11 mouse cellular contexts compared by ENCODE assay signal in genomic region chr13:47948098-47948865, GRCm38 (mm10).
DNase-seq lines count a peak whose midpoint lies in the region; ATAC-seq lines count a peak whose summit lies in the region.
"Had no signal": no experiment of that assay in that cellular context is flagged by ENCODE, and none has a peak within 500 bp of the region (broad histone marks: within the 10 kb centered on the region; RNA-seq: fewer than 3 reads in every experiment).

No protein-coding gene starts in this region.

- H3K4me2 ChIP-seq in forebrain, embryonic 15.5 days (replicated peaks) = no peak overlapping the region
- no peak overlapping the region for H3K4me2 ChIP-seq in intestine, embryonic 15.5 days (replicated peaks)
- H3K4me2 ChIP-seq: kidney, embryonic 15.5 days had no signal

- ATAC-seq in cerebellum, adult (ENCODE audit: insufficient number of reproducible peaks, low FRiP score, low TSS enrichment) = no peak
- peak; percentile 21; the same call in 1 of the 2 replicates for ATAC-seq in forebrain, embryonic 15.5 days (replicated peaks)
- no peak for ATAC-seq in intestine, embryonic 15.5 days
- ATAC-seq in inflammation-experienced regulatory T-cells, adult 6 months = no peak

- peak; percentile 2 for DNase-seq in cerebellum, adult 8-10 months
- DNase-seq in layer of hippocampus, postnatal 10 days (ENCODE audit: low spot score in 2 of 2) = peak; percentile 27 to 31
- no peak for DNase-seq in layer of hippocampus, adult 9-11 months
- peak; percentile 57 for DNase-seq in brain, adult 2 months (ENCODE audit: low read depth, low spot score)
- DNase-seq: embryo, embryonic 11 days; gastrocnemius, postnatal 25 days had no signal

- H3K36me3 ChIP-seq in forebrain, embryonic 15.5 days = no peaks in the 10 kb centered on the region
- H3K36me3 ChIP-seq in intestine, embryonic 15.5 days = no peaks in the 10 kb centered on the region
- H3K36me3 ChIP-seq: kidney, embryonic 15.5 days had no signal

- H3K4me3 ChIP-seq in forebrain, embryonic 15.5 days = no peak overlapping the region
- no peak overlapping the region for H3K4me3 ChIP-seq in intestine, embryonic 15.5 days (replicated peaks)
- H3K4me3 ChIP-seq: kidney, embryonic 15.5 days had no signal

- no peak overlapping the region for H3K9ac ChIP-seq in forebrain, embryonic 15.5 days (replicated peaks)
- no peak overlapping the region for H3K9ac ChIP-seq in intestine, embryonic 15.5 days
- H3K9ac ChIP-seq: kidney, embryonic 15.5 days had no signal

- H3K9me3 ChIP-seq in forebrain, embryonic 15.5 days = no peaks in the 10 kb centered on the region
- no peaks in the 10 kb centered on the region for H3K9me3 ChIP-seq in intestine, embryonic 15.5 days
- H3K9me3 ChIP-seq: kidney, embryonic 15.5 days had no signal

- H3K27ac ChIP-seq in forebrain, embryonic 15.5 days (replicated peaks) = peak overlapping the region; percentile 47; the same call in 1 of the 2 replicates
- H3K27ac ChIP-seq in intestine, embryonic 15.5 days = no peak overlapping the region
- H3K27ac ChIP-seq: kidney, embryonic 15.5 days had no signal

- peaks cover 36% of the 10 kb centered on the region for H3K4me1 ChIP-seq in forebrain, embryonic 15.5 days
- H3K4me1 ChIP-seq in intestine, embryonic 15.5 days (replicated peaks) = no peaks in the 10 kb centered on the region
- H3K4me1 ChIP-seq: kidney, embryonic 15.5 days had no signal

- no peaks in the 10 kb centered on the region for H3K27me3 ChIP-seq in forebrain, embryonic 15.5 days
- H3K27me3 ChIP-seq in intestine, embryonic 15.5 days (replicated peaks) = no peaks in the 10 kb centered on the region
- H3K27me3 ChIP-seq: kidney, embryonic 15.5 days had no signal

- 50% methylated on average over 10 of the region's 10 CpGs for WGBS in forebrain, embryonic 15.5 days
- WGBS in intestine, embryonic 15.5 days = 80% methylated on average over 10 of the region's 10 CpGs
